Mouse (Mus musculus) lung, postnatal 10 days (tissue): ENCODE results near the gene Adcy5.

Source experiments
- DNase-seq: peaks from one replicate; pipeline ENCODE4 v3.0.0; 2021

Gene Adcy5

DNA sequence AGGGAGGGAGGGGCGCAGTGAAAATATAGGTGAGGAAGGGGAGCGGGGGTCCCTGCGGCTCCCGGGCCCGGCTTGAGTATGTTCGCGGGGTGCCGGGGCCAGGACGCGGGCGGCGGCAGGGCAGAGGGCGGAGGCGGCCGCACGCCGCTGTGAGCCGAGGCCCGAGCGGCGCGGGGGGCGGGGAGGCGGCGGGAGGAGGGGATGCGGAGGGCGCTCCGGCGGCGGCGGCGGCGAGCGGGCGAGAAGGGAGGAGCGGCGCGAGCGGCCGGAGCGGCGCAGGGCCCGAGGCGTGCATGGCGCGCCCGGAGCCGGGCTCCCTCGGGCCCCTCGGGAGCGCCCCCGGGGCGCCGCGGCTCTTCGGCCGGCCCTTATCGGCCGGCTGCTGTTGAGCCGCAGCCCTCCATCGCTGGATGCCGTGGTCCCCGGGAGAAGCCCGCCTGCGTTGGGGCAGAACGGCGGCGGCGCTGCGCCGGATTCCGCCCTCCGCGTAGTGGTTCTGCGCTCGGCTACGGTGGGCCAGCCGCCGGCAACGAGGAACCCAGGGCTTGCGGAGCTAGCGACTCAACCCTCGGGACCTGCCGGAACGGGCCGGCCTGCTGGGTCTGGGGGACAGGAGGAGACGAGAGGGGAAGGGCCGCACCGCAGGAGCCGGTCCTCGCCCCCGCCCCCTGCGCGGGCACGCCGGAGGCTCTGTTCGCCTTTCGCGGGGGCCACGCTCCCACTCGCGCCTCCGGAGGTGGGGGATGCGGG lies at the start of gene Adcy5:
Adcy5 (plus strand) TSS at position 237 of the 750 bp plus-strand sequence.
- peak; percentile 30 for DNase-seq

GRCm38 (mm10) chr16:35107985-35108384 lies 46.7 kb upstream of the Adcy5 start:
- no peak for DNase-seq

GRCm38 (mm10) chr16:35109156-35109555 lies 45.5 kb upstream of the Adcy5 start:
- peak; percentile 50 for DNase-seq

- no peak for DNase-seq
Observed at GRCm38 (mm10) chr16:35109656-35110291, 44.9 kb upstream of the Adcy5 start.

DNA sequence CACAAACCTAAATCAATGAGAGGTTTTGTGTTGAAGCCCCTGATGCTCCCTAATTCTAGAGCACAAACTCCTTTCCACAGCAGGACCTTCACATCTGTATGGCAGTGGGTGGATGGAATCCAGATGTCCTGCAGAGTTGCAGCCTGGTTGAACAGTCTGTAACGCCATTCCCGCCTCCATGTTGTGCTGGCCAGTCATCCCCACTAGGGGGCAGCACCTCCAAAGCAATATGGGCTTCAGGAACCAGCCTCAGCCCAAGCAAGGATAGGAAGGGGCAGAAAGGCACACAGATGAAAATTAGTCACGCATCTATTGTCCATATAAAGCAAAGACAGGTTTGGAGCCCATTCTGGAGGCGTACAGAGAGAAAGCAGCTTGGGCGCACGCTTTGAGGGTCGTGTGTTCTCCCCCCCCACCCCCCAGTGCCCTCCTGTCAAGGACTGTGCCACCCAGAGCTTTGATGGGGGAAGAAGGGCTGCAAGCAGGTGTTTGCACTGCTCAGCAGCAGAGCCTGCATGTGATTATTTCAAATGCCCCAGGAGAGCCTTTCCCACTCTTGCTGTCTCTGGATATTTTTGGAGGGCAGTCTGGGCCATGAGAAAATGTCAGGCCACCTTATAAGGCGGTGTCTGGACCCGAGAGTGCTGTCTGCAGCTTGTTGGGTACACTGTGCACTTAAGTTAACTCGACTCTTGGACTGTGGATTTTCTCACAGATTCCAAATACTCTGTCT lies 44.1 kb upstream of the Adcy5 start:
- peak; percentile 93 for DNase-seq

DNA sequence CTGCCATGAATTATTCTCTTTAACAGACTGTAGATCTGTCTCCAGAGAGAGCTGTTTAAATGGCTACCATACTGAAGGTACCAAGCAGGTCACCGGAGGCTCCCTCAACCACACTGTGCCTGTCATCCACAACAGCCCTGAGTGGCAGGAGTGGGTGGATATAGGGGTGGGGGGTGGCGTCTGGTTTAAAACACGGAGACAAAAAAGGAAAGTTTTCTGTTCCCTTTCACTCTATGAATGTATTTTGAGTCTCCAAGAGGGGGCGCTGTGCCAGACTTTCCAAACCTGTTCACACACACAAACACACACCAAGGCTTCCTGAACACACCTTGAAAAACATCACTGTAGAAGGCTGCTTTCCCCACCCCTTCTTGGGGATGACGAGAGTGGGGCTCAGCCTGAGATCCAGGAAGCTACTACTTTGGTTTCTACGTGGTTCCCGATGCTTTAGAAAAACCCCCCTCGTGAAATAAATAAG lies 43.5 kb upstream of the Adcy5 start:
- DNase-seq: peak; percentile 32

GRCm38 (mm10) chr16:35113496-35113895 lies 41.2 kb upstream of the Adcy5 start:
- DNase-seq: no peak

DNA sequence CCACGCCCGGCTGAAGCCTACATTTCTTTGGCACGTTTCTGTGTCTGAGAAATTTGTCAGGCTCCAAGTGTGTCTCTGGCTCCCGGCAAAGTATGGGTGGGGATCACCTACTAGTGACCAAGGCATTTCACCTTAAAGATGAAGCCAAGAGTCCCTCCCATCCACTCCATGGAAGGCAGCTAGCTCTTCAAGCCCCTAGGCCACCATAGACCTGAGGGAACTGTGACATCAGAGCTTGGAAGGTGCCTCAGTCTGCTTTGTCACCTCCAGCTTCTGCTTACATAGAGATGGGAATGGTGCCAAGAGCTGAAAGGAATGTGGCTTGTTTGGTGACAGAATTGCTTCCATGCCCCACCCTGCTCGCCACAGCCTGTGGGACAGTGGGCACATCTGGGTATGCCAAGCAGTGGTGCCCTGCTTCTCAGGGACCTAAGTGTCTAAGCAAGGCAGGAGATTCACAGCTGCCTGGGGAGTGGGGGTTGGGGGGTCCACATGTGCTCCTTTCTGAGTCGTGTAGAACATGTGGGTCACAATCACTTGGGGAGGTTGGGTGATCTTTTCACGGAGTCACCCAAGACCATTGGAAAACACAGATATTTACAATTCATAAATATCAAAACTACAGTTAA lies 38.2 kb upstream of the Adcy5 start:
- DNase-seq: peak; percentile 22

- peak; percentile 29 for DNase-seq
Observed at GRCm38 (mm10) chr16:35117436-35117835, 37.2 kb upstream of the Adcy5 start.

DNA sequence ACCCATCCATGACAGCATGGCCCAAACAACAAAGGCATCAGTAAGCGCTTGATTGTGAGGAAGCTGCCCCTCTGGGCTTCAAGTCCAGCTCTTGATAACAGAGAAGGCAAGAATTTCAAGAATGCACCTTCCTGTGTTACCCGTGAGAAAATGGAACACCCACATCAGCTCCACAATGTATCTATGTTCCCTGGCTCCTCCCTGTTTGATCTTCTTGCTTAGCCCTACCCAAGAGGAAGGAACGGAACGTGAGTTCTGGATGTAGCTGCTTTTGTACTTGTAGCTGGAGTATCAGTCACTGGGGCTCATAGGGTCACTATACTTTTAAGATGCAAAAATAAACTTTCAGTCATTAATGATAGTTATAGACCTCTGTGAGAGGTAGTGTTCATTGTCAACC lies 34.1 kb upstream of the Adcy5 start:
- no peak for DNase-seq

GRCm38 (mm10) chr16:35127270-35127669 lies 27.4 kb upstream of the Adcy5 start:
- no peak for DNase-seq

DNA sequence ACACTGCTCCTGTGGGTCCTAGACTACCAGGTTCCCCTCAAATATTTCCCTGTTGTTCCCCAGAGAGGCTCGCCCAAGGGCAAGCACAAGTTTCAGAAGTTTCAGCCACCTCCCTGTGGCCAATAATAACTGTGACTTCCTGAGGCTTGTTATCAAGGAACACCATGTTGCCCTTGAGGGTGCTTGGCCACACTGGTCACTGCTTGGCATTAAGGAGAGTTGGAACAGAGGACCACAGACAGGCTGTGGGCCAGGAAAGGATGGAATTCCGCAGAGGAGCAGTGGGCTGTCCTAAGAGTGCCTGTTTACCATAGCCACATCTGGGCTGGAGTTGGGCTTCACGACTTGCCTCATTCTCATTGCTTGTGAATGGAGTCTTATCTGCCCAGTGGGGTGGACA lies 24.5 kb upstream of the Adcy5 start:
- peak; percentile 24 for DNase-seq

- no peak for DNase-seq
Observed at GRCm38 (mm10) chr16:35139416-35139815, 15.3 kb upstream of the Adcy5 start.

DNA sequence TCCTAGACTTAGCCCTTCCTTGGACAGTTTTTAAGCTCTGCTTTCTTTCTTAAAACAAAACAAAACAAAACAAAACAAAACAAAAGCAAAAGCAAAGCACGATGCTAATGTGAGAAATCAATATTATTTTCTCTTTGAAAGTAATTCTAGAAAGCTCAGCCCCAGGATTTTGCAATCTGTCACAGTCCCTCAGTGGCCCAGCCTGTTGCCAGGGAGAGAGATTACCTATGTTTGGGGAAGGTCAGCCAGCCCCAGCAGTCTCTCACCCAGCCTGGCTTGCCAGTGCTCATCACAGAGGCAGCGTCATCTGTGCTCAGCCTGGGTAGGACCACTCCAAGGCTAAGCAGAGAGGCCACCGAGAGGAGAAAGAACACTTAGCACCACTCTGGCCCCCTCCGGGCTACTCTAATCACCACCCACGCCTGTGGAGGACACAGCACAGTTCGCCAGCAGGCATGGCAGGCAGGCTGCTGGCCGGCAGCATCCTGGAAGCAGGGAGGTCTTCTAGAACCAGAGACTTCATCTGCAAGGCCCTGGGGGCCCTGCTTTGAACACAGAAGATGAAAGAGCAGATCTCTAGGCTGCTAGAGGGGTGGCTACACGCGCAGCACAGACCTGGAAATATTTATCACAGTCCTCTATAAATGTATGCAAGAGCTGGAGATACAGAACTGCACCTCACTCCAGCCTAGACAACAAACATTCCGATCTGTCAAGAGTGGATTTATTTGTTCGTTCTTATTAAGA lies 14.6 kb upstream of the Adcy5 start:
- DNase-seq: peak; percentile 11

DNA sequence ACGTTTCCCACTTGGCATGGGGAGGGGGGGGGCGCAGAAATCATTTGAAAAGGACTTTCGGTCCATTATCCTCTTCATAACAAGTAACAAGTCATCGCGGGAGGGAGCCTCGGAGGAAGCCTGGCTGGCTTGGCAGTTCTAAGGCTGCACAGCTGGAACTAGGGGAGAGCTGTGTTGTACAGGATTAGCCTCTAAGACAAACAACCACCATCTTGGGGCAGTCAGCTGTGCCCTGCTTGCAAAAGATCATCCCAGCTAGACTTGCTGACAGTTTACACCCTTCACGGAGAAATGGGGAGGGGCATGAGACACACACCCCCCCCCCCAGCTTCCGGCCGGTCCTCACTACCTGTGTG lies 14.1 kb upstream of the Adcy5 start:
- DNase-seq: peak; percentile 32

GRCm38 (mm10) chr16:35141839-35142238 lies 12.8 kb upstream of the Adcy5 start:
- DNase-seq: no peak

- DNase-seq: no peak
Observed at GRCm38 (mm10) chr16:35146153-35146552, 8.5 kb upstream of the Adcy5 start.

- peak; percentile 9 for DNase-seq
Observed at GRCm38 (mm10) chr16:35153146-35153755, 1.4 kb upstream of the Adcy5 start.

- DNase-seq: peak; percentile 60
Observed at GRCm38 (mm10) chr16:35154245-35154640, 434 bp upstream of the Adcy5 start.

DNA sequence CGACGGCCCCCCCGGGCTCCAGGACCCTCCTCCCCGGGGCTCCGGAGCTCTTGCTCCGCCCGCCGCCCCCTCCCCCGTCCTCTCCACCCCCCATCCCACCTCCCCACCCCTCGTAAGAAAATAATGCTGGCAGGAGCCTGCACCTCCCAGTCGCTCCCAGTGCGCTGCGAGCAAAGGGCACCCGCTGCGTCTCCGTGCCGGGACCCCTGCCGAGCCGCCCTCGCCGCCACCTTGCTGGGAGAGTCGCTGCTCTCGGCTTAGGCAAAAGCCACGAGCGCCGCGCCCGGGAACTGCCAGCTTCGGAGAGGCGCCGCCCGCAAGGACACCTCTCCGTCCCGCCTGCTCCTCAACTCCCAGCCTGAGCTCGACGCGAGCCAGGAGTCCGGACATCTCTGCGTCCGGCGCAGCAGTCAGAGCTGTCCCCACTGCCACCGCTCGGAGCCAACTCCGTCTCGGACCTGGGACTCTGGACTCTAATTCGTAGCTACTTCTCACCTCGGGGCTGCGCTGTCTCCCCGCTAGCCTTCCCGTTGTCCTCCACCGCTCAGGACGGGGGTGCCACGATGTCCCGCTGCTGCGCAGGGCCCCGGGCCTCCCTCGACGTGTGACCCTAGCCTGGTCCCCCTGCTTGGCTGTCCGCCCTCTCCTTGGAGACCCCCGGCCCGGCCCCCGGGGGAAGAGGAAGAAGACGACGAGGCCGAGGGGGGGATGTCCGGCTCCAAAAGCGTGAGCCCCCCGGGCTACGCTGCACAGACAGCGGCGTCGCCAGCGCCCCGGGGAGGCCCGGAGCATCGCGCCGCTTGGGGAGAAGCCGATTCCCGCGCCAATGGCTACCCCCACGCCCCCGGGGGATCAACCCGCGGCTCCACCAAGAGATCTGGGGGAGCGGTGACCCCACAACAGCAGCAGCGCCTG lies 971 bp downstream of the Adcy5 start:
- peak; percentile 60 for DNase-seq

GRCm38 (mm10) chr16:35156306-35156695 lies 1.6 kb downstream of the Adcy5 start:
- peak; percentile 62 for DNase-seq
